Mouse (Mus musculus): ENCODE results near the gene Rgs9bp. TPM values are rescaled to one million over a fixed set of nuclear protein-coding genes. Genes with fewer than 3 reads are reported as not detected.
"Not testable (repeated sequence)": the region's sequence is repeated elsewhere in the genome, so short reads cannot be mapped to it uniquely, and the experiment has no call there.

Gene Rgs9bp
- polyA plus RNA-seq, 1 experiment from 2014 or later, result 0.03 TPM

GRCm38 (mm10) chr7:35556905-35557304, 28.5 kb downstream of the Rgs9bp start:
- WGBS (ENCODE audit: insufficient replicate concordance), result 30% methylated on average over 5 of the region's 5 CpGs
- Histone ChIP-seq H3K4me3 (replicated peaks) (peak overlapping the region; percentile 92), H3K27ac (replicated peaks) (peak overlapping the region; percentile 99), H3K4me1 (replicated peaks) (peaks cover 86% of the 10 kb centered on the region), H3K9me3 (replicated peaks) (no peaks in the 10 kb centered on the region), H3K4me2 (peak overlapping the region; percentile 95), H3K9ac (peak overlapping the region; percentile 98), H3K27me3 (no peaks in the 10 kb centered on the region), H3K36me3 (replicated peaks) (peaks cover 7% of the 10 kb centered on the region; the same call in 1 of the 2 replicates)
- ATAC-seq (ENCODE audit: insufficient read depth), result peak; percentile 54

GRCm38 (mm10) chr7:35556205-35556603, 29.2 kb downstream of the Rgs9bp start, which contains the start of gene Nudt19:
Gene Nudt19, minus strand, starts transcription at chr7:35556304.
- H3K4me1 ChIP-seq (replicated peaks), result peaks cover 86% of the 10 kb centered on the region
- peak within 1 kb of the TSS; percentile 98 for H3K9ac ChIP-seq
- H3K27ac ChIP-seq (replicated peaks), result peak within 1 kb of the TSS; percentile 99
- no peaks in the 10 kb centered on the region for H3K27me3 ChIP-seq
- H3K4me2 ChIP-seq, result peak within 1 kb of the TSS; percentile 95
- H3K9me3 ChIP-seq (replicated peaks), result no peaks in the 10 kb centered on the region
- peak within 1 kb of the TSS; percentile 92 for H3K4me3 ChIP-seq (replicated peaks)
- 43% methylated on average over 4 of the region's 4 CpGs for WGBS (ENCODE audit: insufficient replicate concordance)
- peaks cover 14% of the 10 kb centered on the region for H3K36me3 ChIP-seq (replicated peaks)
- no peak for ATAC-seq (ENCODE audit: insufficient read depth)

DNA sequence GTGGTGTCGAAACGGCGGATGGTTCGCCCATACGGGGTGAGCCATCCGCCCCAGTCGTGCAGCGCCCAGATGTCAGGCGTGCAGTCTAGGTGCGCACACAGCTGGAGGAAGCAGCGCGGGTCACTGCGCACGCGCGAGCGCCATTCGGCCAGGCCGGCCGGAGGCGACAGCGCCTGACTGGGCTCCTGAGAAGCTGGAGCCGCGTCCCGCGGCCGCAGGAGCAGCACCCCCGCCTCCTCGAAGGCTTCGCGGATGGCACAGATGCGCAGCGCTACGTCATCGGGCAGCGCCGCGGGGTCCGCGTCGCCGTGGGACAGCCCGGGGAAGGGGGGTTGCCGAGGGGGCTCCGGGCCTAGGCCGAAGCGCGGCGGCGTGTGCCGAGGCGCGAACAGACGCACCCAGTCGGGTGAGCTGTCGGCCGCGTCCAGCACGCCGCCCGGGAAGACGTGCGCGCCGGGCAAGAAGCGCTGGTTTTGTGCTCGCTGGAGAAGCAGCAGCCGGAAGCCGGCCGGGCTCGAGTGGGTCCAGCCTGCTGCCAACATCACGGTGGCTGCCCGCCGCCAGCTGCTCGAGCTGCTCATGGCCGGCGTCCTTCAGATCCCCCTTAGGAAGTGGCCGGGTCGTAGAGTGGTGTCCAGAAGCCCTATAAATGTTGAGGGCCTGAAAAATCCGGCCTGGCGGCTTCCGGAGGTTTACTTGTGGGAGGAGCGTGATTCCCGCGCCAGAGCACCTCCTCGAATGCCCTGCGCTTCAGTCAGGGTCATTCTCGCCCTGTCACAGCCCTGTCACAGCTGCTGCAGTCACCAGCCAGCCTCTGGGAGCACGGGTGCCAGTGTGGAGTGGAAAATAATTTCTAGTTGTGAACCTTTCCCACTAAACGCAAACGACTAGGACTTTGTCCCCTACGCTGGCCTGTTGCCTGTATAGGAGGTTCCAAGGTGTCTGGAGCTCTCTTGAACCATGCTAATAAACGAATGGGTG, 29.9 kb downstream of the Rgs9bp start:
- peak; percentile 77 for ATAC-seq (ENCODE audit: insufficient read depth)
- H3K36me3 ChIP-seq (replicated peaks), result peaks cover 20% of the 10 kb centered on the region
- no peaks in the 10 kb centered on the region for H3K9me3 ChIP-seq (replicated peaks)
- H3K4me3 ChIP-seq (replicated peaks), result peak overlapping the region; percentile 92
- peak overlapping the region; percentile 98 for H3K9ac ChIP-seq
- peaks cover 86% of the 10 kb centered on the region for H3K4me1 ChIP-seq (replicated peaks)
- H3K4me2 ChIP-seq, result peak overlapping the region; percentile 95
- peak overlapping the region; percentile 99 for H3K27ac ChIP-seq (replicated peaks)
- no peaks in the 10 kb centered on the region for H3K27me3 ChIP-seq
- WGBS (ENCODE audit: insufficient replicate concordance), result under 1% methylated on average over 93 of the region's 93 CpGs

- peaks cover 79% of the 10 kb centered on the region for H3K4me1 ChIP-seq (replicated peaks)
- peaks cover 29% of the 10 kb centered on the region for H3K36me3 ChIP-seq (replicated peaks)
- peak; percentile 23 for ATAC-seq (ENCODE audit: insufficient read depth)
- H3K27me3 ChIP-seq, result no peaks in the 10 kb centered on the region
- peak overlapping the region; percentile 95 for H3K4me2 ChIP-seq
- peak overlapping the region; percentile 99 for H3K27ac ChIP-seq (replicated peaks)
- peak overlapping the region; percentile 92 for H3K4me3 ChIP-seq (replicated peaks)
- H3K9me3 ChIP-seq (replicated peaks), result no peaks in the 10 kb centered on the region
- 3% methylated on average over 28 of the region's 28 CpGs for WGBS (ENCODE audit: insufficient replicate concordance)
- H3K9ac ChIP-seq, result peak overlapping the region; percentile 98
Measured at GRCm38 (mm10) chr7:35554605-35555175, 30.7 kb downstream of the Rgs9bp start.

DNA sequence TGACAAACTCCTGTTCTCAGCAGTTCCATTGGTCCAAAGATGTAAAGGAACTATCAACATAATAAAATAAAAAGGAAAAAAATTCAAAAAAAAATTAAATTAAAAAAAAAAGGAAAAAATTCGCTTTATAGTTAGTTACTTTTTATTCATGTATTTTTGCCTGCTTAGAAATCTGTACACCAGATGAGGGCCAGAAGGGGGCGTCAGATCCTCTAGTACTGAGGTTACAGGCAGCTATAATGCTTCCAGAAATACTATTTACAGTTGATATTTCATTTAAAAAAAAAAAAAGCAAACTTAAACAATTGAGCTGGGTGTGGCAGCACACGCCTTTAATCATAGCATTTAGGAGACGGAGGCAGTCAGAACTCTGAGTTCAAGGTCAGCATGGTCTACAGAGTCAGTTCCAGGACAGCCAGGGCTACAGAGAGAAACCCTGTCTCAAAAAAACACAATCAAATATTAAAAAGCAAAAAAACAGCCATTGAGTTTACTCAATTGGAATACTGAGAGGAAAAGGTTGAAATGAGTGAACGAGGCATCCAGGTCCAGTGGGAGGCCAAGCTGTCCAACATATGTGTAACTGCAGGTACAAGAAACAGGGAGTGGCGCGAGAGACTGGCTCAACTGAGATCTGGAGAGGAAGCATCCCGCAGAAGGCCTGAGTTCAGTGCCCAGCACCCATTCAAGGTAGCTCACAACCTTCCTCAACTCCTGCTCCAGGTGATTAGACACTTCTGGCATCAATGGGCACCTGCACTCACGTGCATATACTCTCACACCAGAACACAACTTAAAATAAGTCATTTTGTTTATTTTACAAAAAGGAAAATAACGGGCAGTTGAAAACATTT, 31.4 kb downstream of the Rgs9bp start:
- peaks cover 36% of the 10 kb centered on the region for H3K36me3 ChIP-seq (replicated peaks)
- peak overlapping the region; percentile 99 for H3K27ac ChIP-seq (replicated peaks)
- peak overlapping the region; percentile 95 for H3K4me2 ChIP-seq
- H3K9me3 ChIP-seq (replicated peaks), result no peaks in the 10 kb centered on the region
- no peaks in the 10 kb centered on the region for H3K27me3 ChIP-seq
- no peak for ATAC-seq (ENCODE audit: insufficient read depth)
- WGBS (ENCODE audit: insufficient replicate concordance), result 29% methylated on average over 10 of the region's 10 CpGs
- peak overlapping the region; percentile 92 for H3K4me3 ChIP-seq (replicated peaks)
- peaks cover 72% of the 10 kb centered on the region for H3K4me1 ChIP-seq (replicated peaks)
- peak overlapping the region; percentile 98 for H3K9ac ChIP-seq

DNA sequence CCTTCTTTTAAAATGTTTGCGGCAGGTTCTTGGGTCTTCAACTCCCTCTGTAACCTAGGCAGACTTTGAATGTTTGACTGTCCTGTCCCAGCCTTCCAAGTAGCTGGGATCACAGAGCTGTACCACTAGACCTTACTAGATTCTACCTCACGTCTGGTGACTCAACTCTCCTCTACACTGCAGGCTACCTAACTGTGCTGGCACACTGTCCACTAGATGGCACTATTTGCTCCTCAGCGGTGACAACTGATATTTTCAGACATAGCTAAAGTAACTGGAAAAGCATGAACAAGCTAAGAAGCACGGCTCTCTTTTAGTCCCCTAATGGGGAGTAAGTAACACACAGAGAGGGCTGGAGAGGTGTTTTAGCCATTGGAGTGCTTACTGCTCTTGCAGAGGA, 39.5 kb downstream of the Rgs9bp start:
- H3K4me2 ChIP-seq, result no peak overlapping the region
- no peaks in the 10 kb centered on the region for H3K27me3 ChIP-seq
- no peak overlapping the region for H3K4me3 ChIP-seq (replicated peaks)
- peaks cover 54% of the 10 kb centered on the region for H3K36me3 ChIP-seq (replicated peaks)
- H3K9ac ChIP-seq, result no peak overlapping the region
- peak; percentile 44; the same call in 1 of the 2 replicates for ATAC-seq (ENCODE audit: insufficient read depth)
- no peak overlapping the region for H3K27ac ChIP-seq (replicated peaks)
- peaks cover 5% of the 10 kb centered on the region; the same call in 1 of the 2 replicates for H3K4me1 ChIP-seq (replicated peaks)
- whole genome bisulfite sequencing (ENCODE audit: insufficient replicate concordance), result 31% methylated on average over 4 of the region's 4 CpGs
- no peaks in the 10 kb centered on the region for H3K9me3 ChIP-seq (replicated peaks)

- H3K4me3 ChIP-seq (replicated peaks), result no peak within 1 kb of the TSS
- H3K36me3 ChIP-seq (replicated peaks), result no peaks in the 10 kb centered on the region
- H3K9ac ChIP-seq, result no peak within 1 kb of the TSS
- no peak within 1 kb of the TSS for H3K4me2 ChIP-seq
- no peak for ATAC-seq (ENCODE audit: insufficient read depth)
- H3K9me3 ChIP-seq (replicated peaks), result no peaks in the 10 kb centered on the region
- H3K4me1 ChIP-seq (replicated peaks), result no peaks in the 10 kb centered on the region
- WGBS (ENCODE audit: insufficient replicate concordance), result 82% methylated on average over 17 of the region's 17 CpGs
- H3K27me3 ChIP-seq, result no peaks in the 10 kb centered on the region
- H3K27ac ChIP-seq (replicated peaks), result no peak within 1 kb of the TSS
Measured at GRCm38 (mm10) chr7:35537562-35537961, 47.8 kb downstream of the Rgs9bp start, which contains the start of gene Tdrd12. Gene Tdrd12, minus strand, starts transcription at chr7:35537745.

DNA sequence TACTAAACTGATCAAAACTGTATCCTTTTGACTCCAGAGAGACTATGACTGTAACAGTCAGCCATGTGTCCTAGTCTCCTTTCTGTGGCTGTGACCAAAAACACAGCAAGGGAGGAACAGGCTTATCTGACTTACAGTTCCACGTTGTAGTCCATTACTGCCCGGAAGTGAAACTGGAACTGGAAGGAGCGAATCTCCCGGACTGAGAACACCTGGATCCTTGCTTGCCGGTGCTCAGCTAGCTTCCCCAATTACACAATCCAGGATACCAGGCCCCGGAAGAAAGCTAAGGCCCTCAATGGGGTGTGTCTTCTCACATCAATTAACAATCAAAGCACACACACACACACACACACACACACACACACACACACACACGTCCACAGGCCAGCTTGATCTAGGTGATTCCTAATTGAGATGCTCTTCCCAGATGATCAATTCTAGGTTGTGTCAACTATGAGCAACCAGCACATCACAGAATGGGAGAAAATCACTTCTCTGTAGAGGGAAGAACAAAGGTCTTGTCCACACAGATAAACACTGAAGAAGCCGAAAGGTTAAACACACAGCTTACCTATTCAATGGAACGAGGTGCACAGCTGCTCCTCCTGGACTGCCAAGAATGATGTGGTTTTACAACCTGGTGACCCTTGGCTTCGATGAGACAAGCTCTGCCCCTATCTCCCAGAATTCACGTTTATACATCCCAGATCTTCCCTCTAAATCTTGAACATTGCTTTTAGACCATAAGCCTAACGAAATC, 49.5 kb downstream of the Rgs9bp start:
- no peak for ATAC-seq (ENCODE audit: insufficient read depth)
- Histone ChIP-seq H3K27me3 (no peaks in the 10 kb centered on the region), H3K4me3 (replicated peaks) (no peak overlapping the region), H3K9me3 (replicated peaks) (no peaks in the 10 kb centered on the region), H3K27ac (replicated peaks) (no peak overlapping the region), H3K9ac (no peak overlapping the region), H3K4me1 (replicated peaks) (no peaks in the 10 kb centered on the region), H3K36me3 (replicated peaks) (no peaks in the 10 kb centered on the region), H3K4me2 (no peak overlapping the region)
- 49% methylated on average over 12 of the region's 12 CpGs for WGBS (ENCODE audit: insufficient replicate concordance)

DNA sequence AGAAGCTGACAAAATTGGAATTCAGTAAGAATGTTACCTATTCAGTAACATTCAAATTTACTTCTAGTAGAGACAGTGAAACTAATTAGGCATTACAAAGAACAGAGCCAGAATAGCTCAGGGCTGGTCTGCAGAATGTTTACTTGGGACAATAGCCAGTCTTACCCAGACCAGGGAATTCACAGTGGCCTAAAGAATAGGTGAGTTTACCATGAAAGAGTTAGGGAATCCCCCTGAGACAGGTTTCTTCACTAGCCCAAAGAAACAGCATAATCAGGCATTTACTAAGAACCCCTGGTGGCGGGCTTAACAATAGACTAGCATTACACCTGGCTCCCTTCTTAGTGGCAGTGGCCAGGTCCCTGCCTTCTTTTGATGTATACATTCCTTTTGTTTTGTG, 54.8 kb downstream of the Rgs9bp start:
- H3K27me3 ChIP-seq; H3K9ac ChIP-seq; H3K27ac ChIP-seq (replicated peaks); H3K4me3 ChIP-seq (replicated peaks); H3K36me3 ChIP-seq (replicated peaks); ATAC-seq (ENCODE audit: insufficient read depth); H3K4me2 ChIP-seq; H3K4me1 ChIP-seq (replicated peaks); H3K9me3 ChIP-seq (replicated peaks): not testable (repeated sequence)
- 72% methylated on average over 1 of the region's 1 CpGs for WGBS (ENCODE audit: insufficient replicate concordance)

GRCm38 (mm10) chr7:35530026-35530425, 55.4 kb downstream of the Rgs9bp start:
- ATAC-seq (ENCODE audit: insufficient read depth), result no peak
- Histone ChIP-seq H3K27me3 (no peaks in the 10 kb centered on the region), H3K4me3 (replicated peaks) (no peak overlapping the region), H3K9ac (no peak overlapping the region), H3K9me3 (replicated peaks) (no peaks in the 10 kb centered on the region), H3K27ac (replicated peaks) (no peak overlapping the region), H3K36me3 (replicated peaks) (no peaks in the 10 kb centered on the region), H3K4me1 (replicated peaks) (no peaks in the 10 kb centered on the region), H3K4me2 (no peak overlapping the region)
- 65% methylated on average over 3 of the region's 3 CpGs for WGBS (ENCODE audit: insufficient replicate concordance)

Measured in liver, embryonic 15.5 days (tissue).